Mouse (Mus musculus) ovary, postnatal 36 days (tissue): Measurements from ENCODE around the gene Creb5.
A peak's percentile ranks its signal among the peaks of the same experiment; 100 is the strongest.

ENCODE experiments used
- DNase-seq: peaks from one replicate; pipeline ENCODE4 v3.0.0; 2022; ENCODE audit warnings: low spot score, mixed read lengths

Gene Creb5

DNA sequence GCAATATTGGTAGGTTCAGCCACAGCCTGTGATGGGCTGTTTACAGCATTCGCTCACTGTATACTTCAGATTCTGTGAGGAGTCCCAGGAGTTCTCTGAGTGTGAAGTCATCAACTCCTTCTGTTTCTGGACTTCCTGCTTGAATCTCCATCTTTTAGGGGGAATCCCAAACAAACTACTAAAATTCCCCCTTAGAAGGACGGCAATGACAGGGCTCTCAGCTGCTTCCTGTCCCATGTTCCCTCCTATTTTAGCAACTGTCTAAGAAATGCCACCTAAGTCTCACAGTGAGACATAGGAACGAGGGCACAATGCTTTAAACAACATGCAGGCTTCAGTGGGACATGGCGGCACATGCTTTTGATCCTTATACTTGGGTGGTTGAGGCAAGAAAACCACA lies 204.3 kb downstream of the Creb5 start:
- DNase-seq, result no peak

DNA sequence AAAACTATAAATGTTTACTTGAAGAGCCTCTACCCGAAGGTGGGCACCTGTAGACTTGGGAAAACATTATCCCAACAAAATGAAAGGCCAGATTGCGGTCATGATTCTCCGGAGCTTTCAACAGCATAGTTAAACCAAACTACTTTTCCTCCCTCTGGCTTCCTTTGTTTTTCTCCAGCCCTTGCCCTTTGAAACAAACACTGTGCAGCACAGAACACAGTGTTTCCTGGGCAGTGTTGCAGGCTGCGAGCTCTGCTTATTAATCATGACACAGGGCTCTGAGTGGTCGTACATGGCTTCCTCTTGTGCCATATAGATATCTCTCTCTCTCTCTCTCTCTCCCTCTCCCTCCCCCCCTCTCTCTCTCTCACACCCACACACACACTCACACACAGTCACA lies 206.8 kb downstream of the Creb5 start:
- no peak for DNase-seq

DNA sequence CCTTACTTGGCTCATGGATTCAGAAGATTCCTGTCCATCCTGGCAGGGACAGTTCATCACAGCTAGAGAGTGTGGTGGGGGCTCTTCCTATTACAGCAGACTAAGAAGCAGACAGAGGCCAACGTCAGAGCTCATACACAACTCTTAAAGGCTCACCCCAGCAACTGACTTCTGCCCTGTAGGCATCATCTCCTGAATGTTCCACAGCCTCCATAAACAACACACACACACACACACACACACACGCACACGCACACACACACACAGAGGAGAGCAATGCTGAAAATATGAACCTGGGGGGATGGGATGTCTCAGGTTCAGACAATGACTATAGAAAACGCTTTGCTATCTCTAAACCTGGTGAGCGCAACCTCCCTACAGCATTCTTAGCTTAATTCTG lies 208.6 kb downstream of the Creb5 start:
- no peak for DNase-seq

DNA sequence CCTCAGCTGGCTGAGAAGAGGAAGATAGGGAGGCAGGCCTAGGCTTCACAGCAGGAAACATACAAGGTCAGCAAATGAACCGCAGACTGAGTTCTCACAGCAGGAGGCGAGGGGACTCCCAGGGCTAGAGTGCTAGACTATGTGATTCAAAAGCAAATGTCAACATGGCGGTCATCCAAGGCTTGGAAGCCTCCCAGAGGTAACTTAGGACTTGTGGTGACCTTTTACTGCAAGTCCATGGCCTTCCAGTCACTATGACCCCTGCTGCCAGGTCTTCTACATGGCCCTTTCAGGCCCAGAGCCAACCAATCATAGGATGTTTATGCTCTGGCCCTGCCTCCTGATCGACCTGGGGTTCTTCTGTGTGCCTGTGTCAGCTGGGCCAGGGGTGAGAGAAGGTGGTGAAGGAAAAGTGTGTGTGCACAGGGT lies 209.3 kb downstream of the Creb5 start:
- peak; percentile 65 for DNase-seq

DNA sequence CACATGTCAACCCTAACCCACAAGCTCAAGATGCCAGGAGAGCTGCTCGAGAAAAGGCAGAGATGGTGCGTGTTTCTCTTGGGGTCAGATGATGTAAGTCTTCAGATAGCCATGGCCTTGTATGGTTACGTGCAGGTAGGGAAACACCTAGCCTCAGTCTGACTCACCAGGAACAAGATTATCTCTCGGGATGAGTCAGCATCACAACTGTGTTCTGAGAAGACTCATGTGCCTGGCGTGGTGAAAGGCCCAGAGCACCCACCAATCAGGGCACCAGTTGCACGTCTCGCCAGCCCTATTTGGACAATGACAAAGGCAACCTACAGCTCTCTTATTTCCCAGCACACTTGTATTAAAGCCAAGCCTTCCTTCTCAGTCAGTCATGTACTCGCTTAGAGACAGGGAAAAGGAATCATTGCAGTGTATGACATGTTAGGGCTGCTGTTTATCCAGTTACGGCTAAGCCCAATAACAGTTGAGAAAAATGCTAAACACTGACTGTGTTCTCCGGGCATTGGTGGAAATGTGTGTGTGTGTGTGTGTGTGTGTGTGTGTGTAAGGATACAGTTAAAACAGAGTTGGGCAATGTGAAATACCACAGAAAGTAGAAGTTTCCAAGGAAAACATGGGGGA lies 210.9 kb downstream of the Creb5 start:
- DNase-seq, result no peak

DNA sequence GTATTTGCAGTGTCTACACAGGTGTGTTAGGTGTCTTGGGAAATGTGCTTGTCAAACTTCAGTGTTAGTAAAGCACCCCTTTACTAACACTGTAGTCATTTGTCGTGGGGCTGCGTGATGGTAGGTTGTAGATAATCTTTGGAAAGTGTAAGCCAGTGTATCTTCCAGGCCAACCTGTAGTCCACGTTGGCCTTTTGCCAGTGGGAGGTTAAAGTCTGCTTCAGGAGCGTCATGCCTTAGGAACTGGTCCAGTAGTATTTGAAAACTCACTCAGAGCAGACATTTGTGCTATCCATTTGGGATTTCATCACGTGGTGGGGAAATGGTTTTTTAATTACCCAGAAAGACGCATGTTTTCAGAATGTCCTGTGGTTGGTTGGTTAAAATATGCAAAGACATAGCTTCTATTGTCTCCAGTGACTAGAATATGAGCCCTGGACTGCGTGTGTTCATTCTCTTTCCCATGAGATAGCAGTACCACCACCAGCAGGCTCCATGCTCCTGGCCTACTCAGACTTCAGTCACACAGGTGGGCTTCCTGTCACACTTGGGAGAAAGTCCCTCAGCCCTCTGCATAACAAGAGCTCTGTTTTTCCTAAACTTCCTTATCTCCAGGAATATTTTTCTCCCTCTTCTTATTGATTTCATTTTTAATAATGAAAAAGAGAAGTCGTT lies 212.7 kb downstream of the Creb5 start:
- DNase-seq, result no peak

DNA sequence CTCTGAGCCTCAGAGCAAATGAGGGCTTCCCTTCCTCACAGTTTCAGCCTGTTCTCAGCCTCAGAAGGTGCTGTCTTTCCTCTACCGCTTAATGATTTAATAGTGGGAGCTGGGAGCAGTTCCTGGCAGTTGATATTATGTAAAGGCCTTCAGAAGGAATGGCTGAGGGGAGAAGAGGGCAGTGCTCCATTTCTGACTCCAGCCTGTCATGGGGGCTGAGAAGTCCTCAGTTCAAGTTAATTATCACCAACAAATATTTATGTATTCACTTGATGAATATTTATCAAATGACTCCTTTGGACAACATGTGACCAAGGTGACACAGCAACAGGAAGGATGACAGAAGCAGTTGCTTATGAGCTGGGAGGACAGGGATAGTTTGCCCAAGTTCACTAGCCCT lies 214.2 kb downstream of the Creb5 start:
- no peak for DNase-seq

DNA sequence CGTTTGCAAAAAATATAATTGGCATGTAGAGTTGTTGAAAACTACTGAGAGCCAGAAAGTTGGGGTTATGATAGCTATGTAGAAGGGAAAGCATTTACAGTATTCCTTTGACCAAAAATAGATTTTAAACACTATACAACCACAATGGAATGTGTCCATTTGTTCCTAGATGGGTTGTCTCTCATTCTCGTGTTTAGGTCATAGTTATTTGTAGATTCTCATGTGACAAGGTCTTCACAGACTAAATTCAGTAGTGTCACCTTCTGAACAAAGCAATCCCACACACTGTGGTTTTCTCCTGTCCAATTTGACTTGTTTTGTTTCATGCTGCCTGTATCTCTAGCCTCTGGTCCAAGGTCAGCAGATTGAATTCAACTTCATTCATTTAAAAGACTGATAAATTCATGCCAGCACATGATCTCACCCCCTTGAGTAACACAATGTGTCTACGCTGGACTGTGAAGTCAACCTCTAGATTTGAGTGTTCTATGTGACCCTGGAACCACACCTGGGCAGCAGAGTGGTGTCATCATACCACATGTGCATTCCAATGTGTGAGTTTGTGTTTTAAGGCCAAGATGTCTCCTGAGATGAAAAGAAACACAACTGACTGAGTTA lies 220.0 kb downstream of the Creb5 start:
- DNase-seq, result no peak

DNA sequence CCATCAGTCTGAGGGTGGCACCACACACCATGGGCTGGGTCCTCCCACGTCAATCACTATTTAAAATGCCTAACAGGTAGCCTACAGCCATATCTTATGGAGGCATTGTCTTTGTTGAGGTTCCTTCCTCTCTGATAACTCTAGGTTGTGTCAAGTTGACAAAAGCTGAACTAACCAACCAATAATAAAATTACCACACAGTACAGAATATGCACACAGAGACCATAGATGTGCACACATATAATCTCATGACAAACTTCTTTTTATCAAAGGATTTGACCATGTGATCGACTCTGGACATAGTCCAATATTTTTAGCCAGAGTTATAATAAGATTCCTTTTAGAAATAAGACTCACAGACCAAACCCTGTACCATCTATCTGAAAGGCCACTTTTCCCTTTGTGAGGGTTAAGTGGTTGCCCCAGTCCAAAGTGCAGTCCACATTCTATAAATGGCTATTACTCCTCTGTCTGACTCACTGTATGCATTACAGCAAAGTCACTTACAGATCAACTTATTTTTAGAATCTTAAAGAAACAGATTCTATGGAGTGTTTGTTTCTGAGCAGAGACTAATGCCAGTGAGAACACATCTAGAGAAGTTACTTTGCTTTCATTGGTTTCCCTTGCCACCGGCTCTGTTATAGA lies 221.9 kb downstream of the Creb5 start:
- no peak for DNase-seq

DNA sequence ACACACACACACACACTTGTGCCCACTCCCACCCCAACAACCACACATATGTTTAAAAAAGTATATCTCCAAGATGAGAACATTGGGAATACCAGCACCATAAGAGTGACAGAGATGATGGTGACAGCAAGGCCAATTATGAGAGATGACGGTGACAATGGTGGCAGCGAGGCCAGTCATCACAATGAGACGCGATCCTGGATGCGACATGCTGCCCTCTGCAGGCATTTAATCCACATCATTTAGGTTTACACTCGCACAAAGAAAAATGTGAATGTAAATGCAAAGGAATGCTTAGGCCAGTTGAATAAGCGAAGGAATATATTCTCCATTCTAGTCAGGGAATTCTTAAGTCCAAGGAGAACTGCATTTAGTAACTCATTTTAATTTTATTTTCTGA lies 222.9 kb downstream of the Creb5 start:
- DNase-seq, result no peak

DNA sequence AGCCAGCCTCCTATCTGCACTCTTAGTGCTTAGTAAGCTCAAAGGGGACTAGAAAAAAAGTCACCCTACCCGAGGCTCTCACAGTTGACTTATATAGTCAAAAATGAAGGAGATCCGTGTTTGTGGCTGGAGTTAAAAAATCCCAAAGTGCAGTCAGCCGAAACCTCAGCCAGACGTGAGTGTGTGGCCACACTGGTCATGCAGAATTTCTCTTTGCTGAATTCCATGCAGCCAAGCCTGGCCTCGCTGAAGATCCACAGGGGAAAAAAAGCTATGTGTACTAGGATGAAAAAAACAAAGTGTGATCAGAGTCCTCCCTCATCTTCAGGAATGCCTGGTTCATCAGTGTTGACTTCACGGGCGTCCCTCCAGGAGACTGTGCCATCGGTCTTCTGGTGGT lies 225.2 kb downstream of the Creb5 start:
- DNase-seq, result no peak

DNA sequence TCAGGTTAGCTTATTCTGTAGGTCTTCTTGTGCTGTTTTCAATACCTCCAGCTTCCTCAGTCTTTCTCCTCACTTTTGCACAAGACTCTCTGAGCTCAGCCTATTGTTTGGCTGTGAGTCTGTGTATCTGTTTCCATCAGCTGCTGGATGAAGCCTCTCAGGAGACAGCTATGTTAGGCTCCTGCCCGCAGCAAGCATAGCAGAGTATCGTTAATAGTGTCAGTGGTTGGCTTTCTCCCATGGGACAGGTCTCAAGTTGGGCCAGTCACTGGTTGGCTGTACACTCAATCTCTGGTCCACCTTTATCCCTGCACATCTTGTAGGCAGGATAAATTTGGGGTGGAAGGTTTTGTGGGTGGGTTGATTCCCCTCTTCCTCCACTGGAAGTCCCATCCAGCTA lies 226.3 kb downstream of the Creb5 start:
- DNase-seq, result no peak

DNA sequence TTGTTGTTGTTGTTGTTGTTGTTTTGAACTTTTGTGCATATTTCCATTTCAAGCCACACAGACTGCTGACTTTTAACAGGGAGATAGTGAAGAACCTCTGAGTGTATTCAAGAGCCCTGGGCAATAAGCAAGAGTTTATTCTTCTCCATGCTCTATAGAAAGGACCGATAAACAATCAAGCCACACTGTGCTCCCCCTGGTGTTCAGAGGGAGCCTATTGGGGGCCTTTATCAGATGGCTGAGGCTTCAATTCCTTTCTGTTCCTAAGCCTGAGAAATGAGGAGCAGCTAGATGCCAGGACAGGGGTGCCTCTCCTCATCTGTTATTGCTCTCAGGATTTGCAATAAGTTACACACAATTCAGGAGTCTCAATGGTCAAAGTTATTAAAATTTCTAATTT lies 227.8 kb downstream of the Creb5 start:
- DNase-seq, result no peak

DNA sequence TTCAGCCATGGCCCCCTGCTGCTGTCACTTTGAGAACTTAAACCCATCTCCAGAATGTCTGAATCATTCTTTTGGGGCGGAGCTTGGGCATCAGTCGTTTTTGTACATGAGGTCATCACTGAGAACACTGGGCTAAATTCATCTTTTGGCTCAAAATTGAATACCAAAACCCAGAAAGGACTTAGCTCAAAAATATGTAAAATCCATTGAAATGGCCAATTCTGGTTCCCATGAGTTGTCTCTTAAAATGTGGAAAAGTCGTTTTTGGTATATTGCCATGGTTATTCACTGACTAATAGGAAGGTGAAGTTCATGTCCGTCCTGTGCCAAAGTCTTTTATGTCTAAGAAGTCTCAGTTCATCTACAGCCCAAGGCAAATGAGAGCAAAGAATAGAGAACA lies 228.5 kb downstream of the Creb5 start:
- DNase-seq, result no peak

DNA sequence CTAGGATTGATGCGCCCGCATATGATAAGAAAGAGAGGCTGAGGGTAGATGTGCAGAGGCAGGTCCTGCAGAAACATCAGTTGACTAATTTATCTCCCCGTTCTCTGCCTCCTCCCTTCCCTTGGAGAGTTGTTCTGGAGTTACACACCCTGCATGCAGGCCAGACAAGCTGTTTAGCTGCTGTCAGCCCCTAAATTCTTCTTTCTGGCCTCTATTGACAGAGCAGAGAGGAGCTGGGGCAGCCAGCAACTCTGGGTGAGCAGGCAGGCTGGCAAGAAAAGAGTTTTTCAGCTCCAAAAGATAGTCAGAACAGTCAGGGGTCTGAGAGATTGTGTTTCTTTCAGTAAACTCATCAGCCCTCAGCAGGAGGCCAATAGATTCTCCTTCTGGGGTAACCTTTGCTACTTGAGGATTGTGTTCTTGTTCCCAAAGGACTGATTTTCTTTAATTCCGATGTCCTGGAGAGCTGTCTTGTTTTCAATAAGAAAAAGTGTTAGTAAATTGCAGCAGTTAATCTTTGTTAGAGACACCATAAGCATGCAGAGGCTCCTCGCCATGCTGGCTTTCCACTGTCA lies 230.4 kb downstream of the Creb5 start:
- DNase-seq, result no peak

DNA sequence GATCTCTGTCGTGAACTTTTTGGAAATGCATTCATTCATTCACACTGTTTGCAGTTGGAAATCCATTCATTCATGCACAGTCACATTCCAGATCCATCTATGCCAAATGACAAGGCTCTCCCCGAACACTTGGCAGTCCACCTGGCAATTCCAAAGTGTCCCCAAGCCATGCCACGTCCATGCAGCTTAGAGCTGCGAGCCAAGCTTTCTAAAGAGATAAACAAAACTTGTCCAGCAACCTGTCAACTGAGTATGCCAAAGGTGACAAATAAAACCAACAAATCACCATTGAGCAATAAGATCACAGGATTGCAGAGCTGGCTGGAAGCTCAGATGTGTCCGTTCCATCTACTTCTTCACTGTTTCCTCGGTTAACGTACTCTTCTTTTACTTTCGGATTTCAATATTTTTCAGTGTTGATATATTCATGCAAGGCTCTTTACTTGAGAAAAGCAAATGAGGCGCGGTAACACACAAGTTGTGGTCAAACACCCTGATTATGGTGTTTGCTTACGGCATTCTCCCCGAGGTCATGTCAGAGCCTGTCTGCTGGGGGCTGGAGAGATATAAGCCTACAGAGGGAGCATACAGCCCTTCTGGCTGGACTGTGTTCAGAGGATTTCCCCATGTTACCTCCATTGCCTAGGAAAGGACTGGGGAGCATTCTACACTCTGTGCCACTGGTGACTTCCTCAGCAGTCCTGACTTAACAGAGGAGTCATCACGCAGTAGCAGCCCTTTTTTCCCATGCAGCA lies 236.8 kb downstream of the Creb5 start:
- no peak for DNase-seq

DNA sequence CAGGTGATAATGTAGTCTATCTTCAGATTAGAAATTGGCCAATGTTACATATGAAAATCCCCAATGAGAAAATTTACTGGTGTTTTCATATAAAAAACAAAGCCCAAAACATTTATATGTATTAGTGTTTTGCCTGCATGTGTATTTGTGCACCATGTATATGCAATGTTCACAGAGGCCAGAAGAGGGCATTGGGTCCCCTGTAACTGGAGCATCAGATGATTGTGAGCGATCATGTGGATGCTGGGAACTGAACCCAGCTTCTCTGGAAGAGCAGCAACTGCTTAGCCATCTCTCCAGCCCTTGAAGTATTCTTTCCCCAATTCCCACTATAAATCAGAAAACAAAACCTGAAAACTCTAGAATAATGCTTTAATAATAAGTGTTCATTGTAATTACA lies 239.4 kb downstream of the Creb5 start:
- no peak for DNase-seq

DNA sequence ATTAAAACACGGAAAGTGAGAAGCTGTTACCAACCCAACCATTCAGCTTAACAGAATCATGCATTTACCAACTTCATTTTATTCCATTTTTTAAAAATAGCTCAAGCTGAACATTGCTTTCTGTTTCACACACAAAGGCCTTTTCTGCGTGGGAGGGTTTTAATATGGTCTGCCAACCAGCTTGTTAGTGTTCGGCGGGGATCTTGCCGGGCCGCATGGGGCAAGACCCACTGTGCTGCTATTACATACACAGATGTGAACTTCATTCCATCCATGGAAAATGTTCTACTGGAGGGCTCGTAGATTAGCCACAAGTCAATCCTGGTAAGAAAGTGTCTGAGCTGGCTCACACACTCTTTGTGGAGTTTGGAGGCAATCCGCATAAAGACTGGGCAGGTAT lies 243.7 kb downstream of the Creb5 start:
- DNase-seq, result no peak

DNA sequence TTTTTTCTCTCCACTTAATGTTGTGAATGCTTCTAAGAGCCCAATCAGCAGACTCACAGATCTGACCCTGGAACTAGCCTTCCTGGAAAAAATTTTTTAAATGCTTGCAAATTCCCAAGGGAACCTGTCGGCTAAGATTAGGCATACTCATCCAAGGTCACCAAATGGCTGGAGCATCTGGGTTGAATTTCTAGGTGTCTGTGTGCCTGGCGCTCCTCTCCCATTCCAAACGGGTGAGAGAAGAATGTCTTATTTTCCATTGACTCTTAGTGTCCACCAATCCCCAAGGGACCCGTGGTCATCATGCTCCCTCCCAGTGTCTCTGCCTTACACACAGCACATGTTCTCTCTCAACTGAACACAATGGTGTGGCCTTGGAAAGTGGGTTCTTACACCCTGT lies 244.4 kb downstream of the Creb5 start:
- no peak for DNase-seq

DNA sequence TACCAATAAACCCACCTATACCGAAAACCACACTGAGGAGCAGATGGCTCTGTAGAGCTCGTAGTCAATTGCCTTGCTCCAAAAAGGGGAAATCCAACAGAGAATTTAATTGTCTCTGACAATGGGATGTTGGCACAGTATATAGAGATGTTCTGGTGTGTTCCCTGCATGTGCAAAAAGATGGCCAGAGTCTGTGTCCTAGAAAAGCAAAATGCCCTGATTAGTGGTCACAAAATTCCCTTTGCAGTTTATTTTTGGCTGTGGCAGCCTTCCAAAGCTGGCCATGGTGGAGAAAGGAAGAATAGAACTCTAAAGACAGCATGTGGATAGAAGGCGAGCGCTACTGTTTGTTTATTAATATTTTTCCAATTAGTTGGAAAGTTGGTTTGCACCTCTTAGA lies 250.5 kb downstream of the Creb5 start:
- no peak for DNase-seq

DNA sequence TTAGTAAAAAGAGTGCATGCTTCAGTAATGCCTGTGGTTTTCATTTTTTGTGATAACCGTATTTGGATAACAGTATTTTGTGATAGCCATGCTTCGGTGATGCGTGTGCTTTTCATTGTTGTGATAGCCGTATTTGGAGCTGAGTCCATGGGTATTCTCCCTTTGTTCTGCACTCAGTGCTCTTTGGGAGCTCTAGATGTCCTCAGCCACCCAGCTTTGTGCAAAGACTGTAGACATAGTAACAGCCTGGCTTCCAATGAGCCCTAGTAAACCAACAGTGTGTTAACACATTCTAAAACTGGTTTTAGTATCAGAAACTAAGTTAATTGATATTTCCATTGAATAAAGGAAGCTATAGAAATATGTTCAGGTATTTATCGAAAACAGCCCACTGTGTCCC lies 254.7 kb downstream of the Creb5 start:
- no peak for DNase-seq

DNA sequence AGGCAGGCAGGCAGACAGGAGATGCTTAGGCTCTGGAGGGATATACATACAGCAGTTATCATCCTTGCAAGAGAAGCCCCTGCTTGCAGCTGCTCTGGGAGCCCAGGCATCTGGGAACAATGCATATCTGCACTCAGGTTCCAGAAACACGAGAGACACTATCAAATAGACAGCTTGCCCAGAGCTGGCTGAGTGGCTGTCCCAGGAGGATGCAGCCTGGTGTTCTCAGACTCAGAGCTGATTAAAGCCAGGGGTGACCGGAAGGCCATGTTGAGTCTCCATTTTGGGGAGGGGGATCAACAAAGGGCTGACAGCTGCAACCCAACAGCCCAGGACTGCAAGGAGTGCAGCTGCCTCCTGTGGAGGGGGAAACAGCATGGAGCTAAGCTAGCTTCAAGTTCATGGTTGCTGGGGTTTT lies 258.4 kb downstream of the Creb5 start:
- DNase-seq, result no peak
